Mouse (Mus musculus) limb, embryonic 10.5 days (tissue): ENCODE data around the gene Prkch. TPM values are rescaled to one million over a fixed set of nuclear protein-coding genes. Genes with fewer than 3 reads are reported as not detected.

Source experiments
- DNase-seq: peaks from one replicate; pipeline ENCODE4 v3.0.0-alpha.2; 2017; ENCODE audit warnings: low spot score
- H3K27ac ChIP-seq: fragments of 300-500 bp; sonication (generic); 2 replicates; pipeline ENCODE4 v1.5.1; 2016; ENCODE audit warnings: mild to moderate bottlenecking
- H3K27me3 ChIP-seq: fragments of 300-500 bp; sonication (generic); 2 replicates; pipeline ENCODE4 v1.6.1; 2016; ENCODE audit warnings: low read depth, mild to moderate bottlenecking; ENCODE audit not compliant: poor library complexity, severe bottlenecking
- H3K36me3 ChIP-seq: fragments of 300-500 bp; sonication (generic); 2 replicates; pipeline ENCODE4 v1.6.1; 2016; ENCODE audit warnings: mild to moderate bottlenecking, moderate library complexity
- H3K4me1 ChIP-seq: fragments of 300-500 bp; sonication (generic); 2 replicates; pipeline ENCODE4 v1.6.1; 2016
- H3K4me3 ChIP-seq: fragments of 300-500 bp; sonication (generic); 2 replicates; pipeline ENCODE4 v1.5.1; 2016; ENCODE audit warnings: mild to moderate bottlenecking, moderate library complexity
- H3K9me3 ChIP-seq: fragments of 300-500 bp; sonication (generic); replicated peaks from 2 replicates; pipeline ENCODE4 v1.6.1; 2016; ENCODE audit warnings: mild to moderate bottlenecking
- WGBS: fragments of 180-500 bp; shearing (Covaris S2); methylation state at CpG from one replicate; pipeline ENCODE4 v1.1.7; 2016; 5-methylcytosine and 5-hydroxymethylcytosine counted together
- polyA plus RNA-seq: library from polyadenylated mRNA; unstranded; fragments of >200 nt; fragmentation: Nextera tagmentation; extraction: Ambion mirVana; gene quantifications from 2 replicates; pipeline ENCODE4 v1.2.1, GENCODE M21; 2016

Prkch gene
- polyA plus RNA-seq, 1 experiment from 2014 or later: 7.4 TPM

DNA sequence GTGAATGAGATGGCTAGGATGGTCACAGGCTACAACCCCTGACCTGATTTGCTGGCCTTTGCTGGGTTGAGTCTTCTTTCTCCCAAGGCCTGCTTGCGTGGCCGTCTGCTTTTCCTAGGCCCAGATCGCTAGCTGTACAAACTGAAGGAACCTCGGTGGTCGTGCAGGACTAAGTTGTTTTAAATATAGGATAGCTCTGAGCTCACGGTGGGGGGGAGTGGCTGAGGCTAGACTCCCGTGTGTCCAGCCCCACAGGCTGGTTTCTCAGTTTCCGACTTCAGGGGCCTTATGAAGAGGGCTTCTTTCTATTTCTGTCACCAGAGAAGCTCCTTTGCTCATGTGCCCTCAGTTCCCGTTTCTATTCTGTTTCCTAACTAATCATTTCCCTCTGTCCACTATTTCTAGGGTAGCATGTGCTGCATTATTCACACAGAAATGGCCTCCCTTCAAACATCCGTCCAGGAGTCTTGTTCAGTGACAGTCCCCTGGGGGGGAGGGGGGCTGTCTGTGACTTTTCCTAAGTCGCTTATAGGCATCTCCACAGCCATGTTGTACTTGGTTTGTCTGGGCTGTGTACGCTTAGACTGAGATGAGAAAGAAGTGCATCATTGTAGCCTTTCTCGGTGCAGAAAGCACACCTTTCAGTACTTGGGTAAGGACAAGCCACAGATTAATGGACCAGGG is 22.9 kb downstream of the Prkch start:
- Histone ChIP-seq H3K9me3 (no peaks in the 10 kb centered on the region), H3K36me3 (no peaks in the 10 kb centered on the region), H3K4me3 (no peak overlapping the region), H3K4me1 (peaks cover 25% of the 10 kb centered on the region), H3K27ac (no peak overlapping the region), H3K27me3 (no peaks in the 10 kb centered on the region)
- DNase-seq: no peak
- 45% methylated on average over 13 of the region's 13 CpGs for WGBS

GRCm38 (mm10) chr12:73608065-73608397 is 23.4 kb downstream of the Prkch start:
- peaks cover 25% of the 10 kb centered on the region for H3K4me1 ChIP-seq
- no peak overlapping the region for H3K27ac ChIP-seq
- WGBS: 6% methylated on average over 4 of the region's 4 CpGs
- no peak overlapping the region for H3K4me3 ChIP-seq
- H3K36me3 ChIP-seq: no peaks in the 10 kb centered on the region
- no peak for DNase-seq
- no peaks in the 10 kb centered on the region for H3K9me3 ChIP-seq
- no peaks in the 10 kb centered on the region for H3K27me3 ChIP-seq

DNA sequence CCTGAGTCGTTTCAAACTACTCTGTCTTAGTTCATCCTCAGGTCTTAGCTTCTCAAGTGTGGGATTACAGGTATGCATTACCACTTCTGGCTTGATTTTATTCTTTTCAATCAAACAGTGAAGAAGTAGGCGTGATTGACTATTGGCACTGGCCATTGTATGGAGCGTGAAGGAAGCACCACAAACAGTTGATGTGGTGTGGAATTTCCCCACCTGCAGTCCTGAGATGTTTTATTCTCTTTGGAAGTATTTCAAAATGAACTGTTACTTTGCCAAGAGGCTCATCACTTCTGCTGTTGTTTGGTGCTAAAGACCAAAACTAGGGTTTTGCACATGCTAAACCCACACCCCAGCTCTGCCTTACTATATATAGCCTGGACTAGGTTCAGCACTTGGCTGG is 24.7 kb downstream of the Prkch start:
- H3K4me1 ChIP-seq: peaks cover 25% of the 10 kb centered on the region
- no peak for DNase-seq
- H3K4me3 ChIP-seq: no peak overlapping the region
- no peak overlapping the region for H3K27ac ChIP-seq
- WGBS: 90% methylated on average over 3 of the region's 3 CpGs
- no peaks in the 10 kb centered on the region for H3K9me3 ChIP-seq
- no peaks in the 10 kb centered on the region for H3K36me3 ChIP-seq
- no peaks in the 10 kb centered on the region for H3K27me3 ChIP-seq

GRCm38 (mm10) chr12:73609676-73610545 is 25.3 kb downstream of the Prkch start:
- Histone ChIP-seq H3K9me3 (no peaks in the 10 kb centered on the region), H3K27ac (no peak overlapping the region), H3K4me3 (no peak overlapping the region), H3K36me3 (no peaks in the 10 kb centered on the region), H3K4me1 (peaks cover 25% of the 10 kb centered on the region), H3K27me3 (no peaks in the 10 kb centered on the region)
- DNase-seq: no peak
- 87% methylated on average over 18 of the region's 18 CpGs for WGBS

- Histone ChIP-seq H3K4me3 (no peak overlapping the region), H3K36me3 (no peaks in the 10 kb centered on the region), H3K27ac (no peak overlapping the region), H3K27me3 (no peaks in the 10 kb centered on the region), H3K4me1 (peaks cover 25% of the 10 kb centered on the region), H3K9me3 (no peaks in the 10 kb centered on the region)
- DNase-seq: no peak
- WGBS: 82% methylated on average over 8 of the region's 8 CpGs
Measured at GRCm38 (mm10) chr12:73610831-73611370, 26.3 kb downstream of the Prkch start.

DNA sequence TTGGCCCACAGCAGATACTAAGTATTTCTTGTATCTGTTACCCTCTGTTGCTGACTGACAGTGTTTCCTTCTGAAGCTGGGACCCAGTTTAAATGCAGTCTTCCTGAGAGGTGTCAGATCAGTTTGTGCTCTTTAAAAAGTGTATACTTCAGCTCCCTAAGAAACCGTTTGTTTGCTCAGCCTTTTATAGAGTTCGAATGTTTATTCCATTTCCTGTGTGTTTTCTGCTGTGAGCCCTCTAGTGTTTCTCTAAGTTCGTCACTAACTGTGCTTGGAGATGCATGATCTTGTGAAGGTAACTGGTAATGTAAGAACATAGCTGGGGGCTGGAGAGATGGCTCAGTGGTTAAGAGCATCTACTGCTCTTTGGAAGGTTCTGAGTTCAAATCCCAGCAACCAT is 27.1 kb downstream of the Prkch start:
- Histone ChIP-seq H3K4me3 (no peak overlapping the region), H3K9me3 (no peaks in the 10 kb centered on the region), H3K27me3 (no peaks in the 10 kb centered on the region), H3K36me3 (no peaks in the 10 kb centered on the region), H3K27ac (no peak overlapping the region), H3K4me1 (peaks cover 29% of the 10 kb centered on the region)
- no peak for DNase-seq
- 80% methylated on average over 3 of the region's 3 CpGs for WGBS

DNA sequence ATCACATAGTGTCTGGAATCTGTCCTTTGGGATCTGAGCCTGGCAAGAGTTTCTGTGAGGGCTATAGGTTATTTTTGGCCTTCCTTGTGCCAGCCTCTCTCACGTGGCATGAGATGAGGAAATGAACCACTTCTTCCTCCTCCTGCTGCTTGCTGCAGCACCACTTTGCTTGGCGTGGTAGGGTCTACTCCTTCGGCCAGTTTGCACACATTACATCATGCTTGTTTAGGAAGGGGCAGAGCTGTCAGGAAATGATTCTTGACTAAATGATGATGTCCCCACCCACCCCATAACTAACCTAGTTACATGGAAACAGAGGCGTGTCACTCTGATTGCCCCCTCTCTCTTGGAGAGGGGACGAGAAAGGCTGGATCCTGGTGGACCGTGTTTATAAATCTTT is 28.6 kb downstream of the Prkch start:
- Histone ChIP-seq H3K27ac (no peak overlapping the region), H3K9me3 (no peaks in the 10 kb centered on the region), H3K4me1 (peaks cover 25% of the 10 kb centered on the region), H3K4me3 (no peak overlapping the region), H3K27me3 (no peaks in the 10 kb centered on the region), H3K36me3 (no peaks in the 10 kb centered on the region)
- 89% methylated on average over 6 of the region's 6 CpGs for WGBS
- DNase-seq: no peak

DNA sequence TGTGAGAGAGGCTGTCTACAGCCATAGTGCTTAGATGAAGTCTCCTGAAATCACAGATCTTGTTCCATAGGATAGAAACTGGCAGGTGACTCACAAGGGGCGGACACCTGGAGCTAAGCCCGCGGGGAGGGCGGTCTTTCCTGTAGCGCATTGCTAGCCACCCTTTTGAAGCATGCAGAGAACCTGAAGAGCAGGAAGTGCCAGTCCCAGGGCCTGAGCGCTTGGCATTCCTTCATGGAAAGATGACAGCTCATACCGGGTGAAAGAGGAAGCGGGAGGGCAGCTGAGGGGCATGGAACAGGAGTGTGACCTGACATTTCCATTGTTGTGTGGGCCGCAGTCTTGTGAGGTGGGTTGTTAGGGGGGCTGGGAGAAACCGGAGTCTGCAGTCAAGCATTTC is 33.1 kb downstream of the Prkch start:
- 41% methylated on average over 10 of the region's 10 CpGs for WGBS
- no peak overlapping the region for H3K27ac ChIP-seq
- H3K27me3 ChIP-seq: no peaks in the 10 kb centered on the region
- DNase-seq: peak; percentile 44
- no peak overlapping the region for H3K4me3 ChIP-seq
- no peaks in the 10 kb centered on the region for H3K36me3 ChIP-seq
- peaks cover 16% of the 10 kb centered on the region for H3K4me1 ChIP-seq
- no peaks in the 10 kb centered on the region for H3K9me3 ChIP-seq

DNA sequence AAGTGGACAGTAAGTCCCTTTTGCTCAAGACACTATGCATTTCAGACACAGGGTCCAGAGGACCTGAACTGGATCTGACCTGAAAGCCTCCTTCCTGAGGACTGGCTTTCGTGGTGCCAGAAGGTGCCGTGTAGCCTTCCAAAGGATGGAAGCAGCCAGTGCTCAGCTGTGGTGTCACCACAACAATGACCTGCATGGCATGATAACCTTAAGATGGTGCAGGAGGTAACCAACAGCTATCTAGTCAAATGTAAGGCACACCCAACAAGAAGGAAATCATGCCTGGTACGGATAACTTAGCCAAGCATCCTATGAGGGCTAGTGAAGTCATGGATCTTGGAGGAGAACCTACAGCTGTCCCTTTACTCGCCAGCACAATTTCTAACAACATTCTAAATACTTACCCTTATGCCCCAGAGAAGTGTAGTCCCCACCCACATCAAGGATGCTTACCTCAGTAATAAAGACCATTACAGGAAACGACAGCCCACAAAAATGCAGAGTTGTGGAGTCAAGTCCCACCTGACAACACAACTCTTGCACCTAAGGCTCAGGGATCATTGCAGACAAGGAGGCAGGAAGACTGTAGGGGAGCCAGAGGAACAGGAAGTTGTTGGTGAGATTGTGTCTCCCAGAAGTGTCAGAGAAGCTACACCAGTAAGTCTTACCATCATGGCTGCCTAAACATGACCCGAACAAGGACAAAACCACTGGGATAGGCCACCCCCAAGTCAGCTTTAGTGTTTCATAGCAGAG is 40.9 kb downstream of the Prkch start:
- 91% methylated on average over 6 of the region's 6 CpGs for WGBS
- Histone ChIP-seq H3K27me3 (no peaks in the 10 kb centered on the region), H3K4me1 (peaks cover 9% of the 10 kb centered on the region), H3K4me3 (no peak overlapping the region), H3K27ac (no peak overlapping the region), H3K9me3 (no peaks in the 10 kb centered on the region), H3K36me3 (no peaks in the 10 kb centered on the region)
- no peak for DNase-seq

DNA sequence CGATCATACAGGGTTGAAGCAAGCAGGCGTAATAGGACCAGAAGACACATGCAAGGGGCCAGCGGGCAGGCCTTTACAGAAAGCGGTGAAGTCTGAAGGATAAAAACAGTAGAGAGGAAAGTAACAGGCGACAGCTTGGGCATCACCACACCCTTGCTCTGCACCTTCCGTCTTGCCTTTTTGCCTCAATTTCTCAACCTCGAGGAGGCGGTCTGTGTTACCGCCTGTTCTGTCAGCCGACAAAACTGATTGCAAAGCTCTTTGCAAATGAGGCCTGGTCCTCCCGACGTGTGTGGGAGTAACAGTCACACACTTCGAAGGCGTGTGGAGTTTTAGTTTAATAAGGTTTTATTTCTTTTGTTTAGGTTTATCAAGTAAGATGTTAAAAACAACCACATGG is 43.3 kb downstream of the Prkch start:
- no peaks in the 10 kb centered on the region for H3K9me3 ChIP-seq
- WGBS: 91% methylated on average over 14 of the region's 14 CpGs
- no peaks in the 10 kb centered on the region for H3K27me3 ChIP-seq
- no peak for DNase-seq
- H3K4me1 ChIP-seq: peaks cover 26% of the 10 kb centered on the region
- no peaks in the 10 kb centered on the region for H3K36me3 ChIP-seq
- H3K4me3 ChIP-seq: no peak overlapping the region
- H3K27ac ChIP-seq: no peak overlapping the region

DNA sequence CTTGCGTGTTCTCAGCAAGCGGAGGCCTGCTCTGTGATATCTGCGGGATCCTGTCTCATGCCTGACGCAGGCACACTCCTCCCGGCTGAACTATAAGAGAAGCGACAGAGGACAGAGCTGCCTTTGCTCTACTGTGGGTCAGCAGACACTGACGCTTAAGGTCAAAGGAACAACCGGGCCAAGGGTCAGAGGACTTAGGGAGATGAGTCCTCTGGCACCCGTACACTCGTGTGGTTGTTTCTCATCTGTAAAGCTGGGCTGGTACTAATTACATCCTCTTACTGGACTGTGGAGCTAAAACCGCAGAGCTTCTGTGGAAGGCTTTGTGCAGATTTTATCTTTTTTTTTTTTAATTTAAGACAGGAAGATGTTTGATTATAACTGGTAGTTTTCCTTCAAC is 46.0 kb downstream of the Prkch start:
- 54% methylated on average over 11 of the region's 11 CpGs for WGBS
- no peak for DNase-seq
- Histone ChIP-seq H3K36me3 (no peaks in the 10 kb centered on the region), H3K27ac (no peak overlapping the region), H3K4me3 (no peak overlapping the region), H3K27me3 (no peaks in the 10 kb centered on the region), H3K9me3 (no peaks in the 10 kb centered on the region), H3K4me1 (peaks cover 26% of the 10 kb centered on the region)

- Histone ChIP-seq H3K27me3 (no peaks in the 10 kb centered on the region), H3K36me3 (no peaks in the 10 kb centered on the region), H3K27ac (no peak overlapping the region), H3K9me3 (no peaks in the 10 kb centered on the region), H3K4me3 (no peak overlapping the region), H3K4me1 (peaks cover 26% of the 10 kb centered on the region)
- 71% methylated on average over 11 of the region's 11 CpGs for WGBS
- no peak for DNase-seq
Measured at GRCm38 (mm10) chr12:73631148-73631547, 46.6 kb downstream of the Prkch start.
